Mouse (Mus musculus) limb, embryonic 13.5 days (tissue): ENCODE data around the gene Bag6. TPM values are rescaled to one million over a fixed set of nuclear protein-coding genes. Genes with fewer than 3 reads are reported as not detected.
"Not testable (repeated sequence)": the region's sequence is repeated elsewhere in the genome, so short reads cannot be mapped to it uniquely, and the experiment has no call there.

Source experiments
- ATAC-seq: fragments of 200-750 bp; cut with Nextera tagmentation; 2 replicates; pipeline ENCODE4 v1.8.0; 2017; ENCODE audit warnings: low read depth, moderate number of reproducible peaks, moderate TSS enrichment; ENCODE audit not compliant: low FRiP score
- H3K27ac ChIP-seq: fragments of 300-500 bp; sonication (generic); 2 replicates; pipeline ENCODE4 v1.5.1; 2015; ENCODE audit warnings: inconsistent platforms, mild to moderate bottlenecking, moderate library complexity
- H3K27me3 ChIP-seq: fragments of 300-500 bp; sonication (generic); 2 replicates; pipeline ENCODE4 v1.6.1; 2015; ENCODE audit warnings: mild to moderate bottlenecking, inconsistent platforms
- H3K36me3 ChIP-seq: fragments of 300-500 bp; sonication (generic); 2 replicates; pipeline ENCODE4 v1.6.1; 2015; ENCODE audit warnings: inconsistent platforms, mild to moderate bottlenecking, moderate library complexity
- H3K4me1 ChIP-seq: fragments of 300-500 bp; sonication (generic); 2 replicates; pipeline ENCODE4 v1.6.1; 2015; ENCODE audit warnings: inconsistent platforms
- H3K4me2 ChIP-seq: fragments of 300-500 bp; sonication (generic); replicated peaks from 2 replicates; pipeline ENCODE4 v1.6.1; 2015; ENCODE audit warnings: inconsistent platforms, mild to moderate bottlenecking, moderate library complexity
- H3K4me3 ChIP-seq: fragments of 300-500 bp; sonication (generic); 2 replicates; pipeline ENCODE4 v1.5.1; 2015; ENCODE audit warnings: moderate library complexity, mild to moderate bottlenecking, inconsistent platforms
- H3K9ac ChIP-seq: fragments of 300-500 bp; sonication (generic); 2 replicates; pipeline ENCODE4 v1.6.1; 2015; ENCODE audit warnings: mild to moderate bottlenecking, inconsistent platforms
- H3K9me3 ChIP-seq: fragments of 300-500 bp; sonication (generic); 2 replicates; pipeline ENCODE4 v1.6.1; 2016; ENCODE audit warnings: inconsistent platforms
- WGBS: fragments of 180-500 bp; shearing (Covaris S2); methylation state at CpG from one replicate; pipeline ENCODE4 v1.1.7; 2015; 5-methylcytosine and 5-hydroxymethylcytosine counted together
- polyA plus RNA-seq: library from polyadenylated mRNA; unstranded; fragments of >200 nt; fragmentation: Nextera tagmentation; extraction: Ambion mirVana; gene quantifications from 2 replicates; pipeline ENCODE4 v1.2.1, GENCODE M21; 2015

Bag6 gene
- polyA plus RNA-seq, 1 experiment from 2014 or later, result 66.7 TPM

DNA sequence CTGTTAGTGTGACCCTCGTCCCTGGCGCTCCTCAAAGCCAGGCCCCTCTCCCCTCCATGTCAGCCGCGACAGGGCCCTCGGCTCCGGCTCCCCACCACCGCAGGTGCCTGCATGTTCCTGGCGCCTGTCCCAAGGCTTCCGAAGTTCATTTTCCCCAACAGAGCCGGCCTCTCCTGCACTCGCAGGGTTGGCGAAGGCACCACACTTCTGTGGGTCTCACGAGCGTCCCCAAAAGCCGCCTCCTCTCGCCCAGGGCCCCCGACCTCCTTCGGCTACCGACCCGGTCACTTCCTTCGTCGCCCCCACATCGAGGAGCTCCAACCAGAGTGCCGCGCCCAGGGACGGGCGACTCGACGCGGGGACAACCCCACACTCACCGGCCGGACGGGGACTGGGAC lies 14.2 kb upstream of the Bag6 start:
- Histone ChIP-seq H3K27me3 (no peaks in the 10 kb centered on the region), H3K4me3 (peak overlapping the region; percentile 93), H3K36me3 (peaks cover 47% of the 10 kb centered on the region), H3K4me1 (peaks cover 28% of the 10 kb centered on the region), H3K27ac (peak overlapping the region; percentile 74), H3K9ac (peak overlapping the region; percentile 98), H3K9me3 (no peaks in the 10 kb centered on the region), H3K4me2 (peak overlapping the region; percentile 92)
- WGBS, result under 1% methylated on average over 33 of the region's 33 CpGs
- no peak for ATAC-seq

DNA sequence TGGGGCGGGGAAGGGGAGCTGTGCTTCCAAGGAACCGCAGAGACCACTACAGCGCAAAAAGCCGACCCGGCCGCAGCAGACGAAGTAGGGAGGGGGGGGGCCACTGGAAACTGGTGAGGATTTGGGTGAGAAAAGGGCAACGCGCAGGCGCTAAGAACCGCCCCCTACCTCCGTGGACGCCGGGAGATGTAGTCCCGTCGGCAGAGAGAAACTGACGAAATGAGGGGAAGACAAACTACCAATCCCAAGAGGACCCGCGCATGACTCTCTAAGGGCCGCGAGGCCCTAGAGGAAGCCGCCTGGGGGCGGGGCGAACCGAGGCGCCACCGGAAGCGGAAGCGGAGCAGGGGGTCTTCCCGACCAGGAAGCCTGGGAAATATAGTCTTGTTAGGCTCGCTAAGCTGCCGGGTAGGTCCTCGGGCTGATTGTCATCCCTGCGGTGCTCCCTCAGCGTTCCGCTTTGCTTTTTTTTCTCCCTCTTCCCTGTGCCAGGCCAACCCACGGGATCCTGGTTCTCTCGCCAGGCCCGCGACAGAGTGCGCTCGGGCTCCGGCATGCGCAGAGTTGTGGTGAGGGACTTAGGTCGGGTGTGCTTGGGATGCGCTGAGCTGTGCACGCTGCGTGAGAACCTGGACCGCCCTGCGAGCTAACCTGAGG lies 13.7 kb upstream of the Bag6 start, which contains the start of gene Gpank1:
TSS of gene Gpank1 (plus strand) at position 313 of the 657 bp plus-strand sequence.
- Histone ChIP-seq H3K27ac (peak within 1 kb of the TSS; percentile 94), H3K9ac (peak within 1 kb of the TSS; percentile 98), H3K4me3 (peak within 1 kb of the TSS; percentile 93), H3K27me3 (no peaks in the 10 kb centered on the region), H3K36me3 (peaks cover 42% of the 10 kb centered on the region), H3K4me1 (peaks cover 28% of the 10 kb centered on the region), H3K4me2 (peak within 1 kb of the TSS; percentile 92), H3K9me3 (no peaks in the 10 kb centered on the region)
- under 1% methylated on average over 45 of the region's 50 CpGs for WGBS
- peak; percentile 96 for ATAC-seq

DNA sequence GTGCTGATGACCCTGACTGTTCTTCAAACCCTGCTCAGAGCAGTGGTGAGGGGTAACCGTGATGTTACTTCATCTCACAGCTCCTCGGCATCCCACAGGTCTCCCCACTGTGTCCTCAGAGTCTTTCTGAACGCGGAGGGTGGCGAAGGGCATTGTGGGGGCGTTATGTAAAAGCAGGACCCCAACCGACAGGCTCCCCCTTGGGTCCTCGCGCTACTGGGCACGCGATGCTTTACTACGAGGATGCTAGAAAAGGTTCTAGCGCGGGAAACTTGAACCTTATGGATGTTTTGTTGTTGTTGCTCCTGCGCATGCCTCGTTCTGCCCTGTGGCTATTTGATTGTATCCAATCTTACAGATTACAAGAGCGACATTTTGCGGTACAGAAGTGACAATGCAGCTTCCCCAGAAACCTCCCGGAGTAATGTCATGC lies 13.1 kb upstream of the Bag6 start, which contains the start of gene Csnk2b:
TSS of gene Csnk2b (minus strand) at position 183 of the 433 bp plus-strand sequence.
- Histone ChIP-seq H3K4me2 (peak within 1 kb of the TSS; percentile 92), H3K36me3 (peaks cover 37% of the 10 kb centered on the region)

DNA sequence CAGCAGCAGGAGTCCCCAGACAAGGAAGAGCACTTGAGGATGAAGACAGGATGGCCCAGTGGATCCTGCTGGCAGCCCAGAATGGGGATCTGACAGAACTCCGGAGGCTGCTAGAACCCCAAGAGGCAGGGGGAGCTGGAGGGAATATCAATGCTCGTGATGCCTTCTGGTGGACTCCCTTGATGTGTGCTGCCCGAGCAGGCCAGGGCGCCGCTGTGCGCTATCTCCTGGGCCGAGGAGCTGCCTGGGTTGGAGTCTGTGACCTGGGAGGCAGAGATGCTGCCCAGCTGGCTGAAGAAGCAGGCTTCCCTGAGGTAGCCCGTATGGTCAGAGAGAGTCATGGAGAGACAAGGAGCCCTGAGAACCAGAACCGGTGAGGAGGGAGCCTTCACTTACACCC lies 11.7 kb upstream of the Bag6 start:
- peaks cover 31% of the 10 kb centered on the region for H3K36me3 ChIP-seq
- H3K4me1 ChIP-seq, result peaks cover 43% of the 10 kb centered on the region
- not testable (repeated sequence) for H3K9ac ChIP-seq, H3K4me2 ChIP-seq, H3K9me3 ChIP-seq, ATAC-seq, H3K27me3 ChIP-seq, H3K27ac ChIP-seq, H3K4me3 ChIP-seq
- WGBS, result 90% methylated on average over 9 of the region's 9 CpGs

More for the DNA sequence above, 13.1 kb upstream of the Bag6 start, which contains the start of gene Csnk2b:
- H3K4me1 ChIP-seq, result peaks cover 32% of the 10 kb centered on the region
- 0% methylated on average over 19 of the region's 19 CpGs for WGBS
- peak within 1 kb of the TSS; percentile 93 for H3K4me3 ChIP-seq
- no peaks in the 10 kb centered on the region for H3K27me3 ChIP-seq
- H3K9me3 ChIP-seq, result no peaks in the 10 kb centered on the region
- peak within 1 kb of the TSS; percentile 94 for H3K27ac ChIP-seq
- H3K9ac ChIP-seq, result peak within 1 kb of the TSS; percentile 98
- ATAC-seq, result no peak

DNA sequence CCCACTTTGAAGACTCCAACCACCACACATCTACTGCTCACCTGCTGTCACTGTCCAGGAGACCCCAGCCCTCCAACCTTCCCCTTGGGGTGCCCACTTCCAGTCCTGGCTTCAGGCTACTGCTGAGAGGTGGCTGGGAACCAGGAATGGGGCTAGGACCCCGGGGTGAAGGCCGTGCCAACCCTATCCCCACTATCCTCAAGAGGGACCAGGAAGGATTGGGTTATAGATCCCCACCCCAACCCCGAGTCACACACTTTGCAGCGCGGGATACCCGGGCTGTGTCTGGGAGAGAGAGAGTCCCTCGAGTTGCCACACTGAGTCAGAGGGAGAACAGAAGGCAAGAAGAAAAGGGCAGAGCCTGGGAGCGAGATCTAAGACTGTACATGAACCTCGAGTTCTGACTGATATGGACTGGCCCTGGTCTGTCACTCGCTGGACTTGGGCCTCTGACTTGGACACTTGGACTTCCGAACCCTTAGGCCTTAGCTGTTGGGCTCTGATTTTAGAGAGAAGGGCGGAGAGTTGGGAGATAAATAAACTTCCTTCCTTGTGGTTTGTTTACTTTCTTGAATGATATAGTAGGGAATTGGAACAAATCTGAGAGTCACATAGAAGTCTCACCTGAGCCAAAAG lies 10.6 kb upstream of the Bag6 start:
- not testable (repeated sequence) for H3K9me3 ChIP-seq, H3K4me3 ChIP-seq, H3K4me2 ChIP-seq, ATAC-seq, H3K27ac ChIP-seq, H3K9ac ChIP-seq, H3K27me3 ChIP-seq
- WGBS, result 94% methylated on average over 12 of the region's 12 CpGs
- Histone ChIP-seq H3K4me1 (peaks cover 46% of the 10 kb centered on the region), H3K36me3 (peaks cover 27% of the 10 kb centered on the region)

DNA sequence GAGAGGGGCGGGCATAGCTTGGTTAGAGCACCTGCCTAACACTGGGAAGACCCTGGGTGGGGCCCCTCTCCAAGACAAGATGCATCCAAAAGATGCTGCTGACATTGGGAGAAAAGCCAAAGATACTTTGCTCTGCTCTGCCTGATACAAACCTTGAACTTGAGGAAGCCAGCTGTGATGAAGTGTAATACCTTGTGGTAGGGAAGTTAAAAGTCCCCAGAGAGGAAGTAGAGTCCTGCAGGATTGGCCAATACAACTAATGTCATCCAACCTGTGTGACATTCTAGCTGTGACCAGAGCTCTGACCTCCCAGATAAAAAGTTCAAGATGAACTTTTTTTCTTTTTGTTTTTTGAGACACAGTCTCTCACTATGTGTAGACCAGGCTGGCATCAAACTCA lies 9.9 kb upstream of the Bag6 start:
- H3K9me3 ChIP-seq, result no peaks in the 10 kb centered on the region
- 88% methylated on average over 1 of the region's 1 CpGs for WGBS
- ATAC-seq, result no peak
- H3K36me3 ChIP-seq, result peaks cover 34% of the 10 kb centered on the region
- H3K27ac ChIP-seq, result no peak overlapping the region; the same call in 1 of the 2 replicates
- H3K27me3 ChIP-seq, result no peaks in the 10 kb centered on the region
- H3K9ac ChIP-seq, result peak overlapping the region; percentile 88
- peaks cover 40% of the 10 kb centered on the region for H3K4me1 ChIP-seq
- no peak overlapping the region for H3K4me3 ChIP-seq
- peak overlapping the region; percentile 81 for H3K4me2 ChIP-seq

DNA sequence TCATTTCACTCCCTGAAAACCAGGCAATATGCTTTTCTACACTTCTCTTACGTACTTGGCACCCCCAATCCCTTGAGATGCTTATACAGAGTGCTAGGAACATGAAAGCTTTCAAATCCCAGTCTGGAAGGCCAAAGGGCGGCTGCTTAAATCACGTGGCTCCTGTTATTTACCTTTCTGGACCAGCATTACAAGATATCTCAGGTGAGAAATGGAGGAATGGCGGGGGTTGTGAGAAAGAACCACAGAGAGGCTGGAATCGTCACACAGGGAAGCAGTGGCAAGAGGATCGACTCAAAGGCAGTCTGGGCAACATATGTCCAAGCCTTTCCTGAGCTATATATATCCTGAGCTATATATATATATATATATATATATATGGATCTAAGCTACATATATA lies 9.4 kb upstream of the Bag6 start:
- no peaks in the 10 kb centered on the region for H3K27me3 ChIP-seq
- no peak for ATAC-seq
- H3K4me3 ChIP-seq, result peak overlapping the region; percentile 76
- no peaks in the 10 kb centered on the region for H3K9me3 ChIP-seq
- H3K27ac ChIP-seq, result peak overlapping the region; percentile 88; the same call in 1 of the 2 replicates
- peaks cover 35% of the 10 kb centered on the region for H3K4me1 ChIP-seq
- H3K36me3 ChIP-seq, result peaks cover 39% of the 10 kb centered on the region
- peak overlapping the region; percentile 88 for H3K9ac ChIP-seq
- H3K4me2 ChIP-seq, result peak overlapping the region; percentile 81
- WGBS, result 26% methylated on average over 6 of the region's 6 CpGs

DNA sequence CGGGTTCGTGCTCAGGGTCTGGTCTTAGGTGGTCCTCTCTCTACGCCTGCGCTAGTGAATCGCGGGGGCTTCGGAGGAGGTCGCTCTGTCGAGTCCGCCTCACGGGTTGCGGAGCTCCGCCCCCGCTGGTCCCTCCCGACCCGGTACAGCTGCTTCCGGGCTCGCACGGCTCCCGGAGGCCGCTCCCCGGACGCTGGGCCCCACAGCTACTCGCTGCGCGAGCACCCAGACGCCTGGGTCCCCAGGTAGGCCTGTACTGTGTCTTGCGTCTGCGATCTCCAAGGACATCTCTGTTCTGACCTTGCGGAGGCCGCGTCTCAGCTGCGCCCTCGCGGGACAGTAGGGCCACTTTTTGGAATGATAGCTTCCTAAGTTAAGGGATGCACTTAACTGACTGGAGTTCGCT lies 8.8 kb upstream of the Bag6 start, which contains the start of gene D17H6S53E:
TSS of gene D17H6S53E (plus strand) at position 168 of the 406 bp plus-strand sequence.
- Histone ChIP-seq H3K4me1 (peaks cover 34% of the 10 kb centered on the region), H3K36me3 (peaks cover 39% of the 10 kb centered on the region), H3K4me3 (peak within 1 kb of the TSS; percentile 76), H3K9me3 (no peaks in the 10 kb centered on the region), H3K27me3 (no peaks in the 10 kb centered on the region), H3K4me2 (peak within 1 kb of the TSS; percentile 81), H3K9ac (peak within 1 kb of the TSS; percentile 88), H3K27ac (peak within 1 kb of the TSS; percentile 88)
- under 1% methylated on average over 30 of the region's 36 CpGs for WGBS
- ATAC-seq, result peak; percentile 41; the same call in 1 of the 2 replicates

DNA sequence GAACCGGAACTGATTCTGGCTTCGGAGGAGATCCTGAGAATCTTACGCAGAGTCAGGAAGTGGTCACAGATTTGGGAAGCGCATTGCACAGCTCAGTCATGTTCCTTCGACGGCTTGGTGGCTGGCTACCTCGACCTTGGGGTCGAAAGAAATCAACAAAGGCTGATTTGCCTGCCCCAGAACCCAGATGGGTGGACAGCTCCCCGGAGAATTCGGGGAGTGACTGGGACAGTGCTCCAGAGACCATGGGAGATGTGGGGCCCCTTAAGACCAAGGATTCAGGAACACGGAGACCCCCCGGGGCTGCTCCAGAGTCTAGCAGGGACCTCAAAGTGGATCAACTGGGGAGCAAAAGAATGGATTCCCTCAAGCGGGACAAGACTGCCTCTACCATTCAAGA lies 8.0 kb upstream of the Bag6 start:
- Histone ChIP-seq H3K9ac (peak overlapping the region; percentile 88), H3K4me2 (peak overlapping the region; percentile 81), H3K4me1 (peaks cover 34% of the 10 kb centered on the region), H3K9me3 (no peaks in the 10 kb centered on the region), H3K27me3 (no peaks in the 10 kb centered on the region), H3K4me3 (peak overlapping the region; percentile 76), H3K27ac (peak overlapping the region; percentile 88; the same call in 1 of the 2 replicates), H3K36me3 (peaks cover 39% of the 10 kb centered on the region)
- 75% methylated on average over 13 of the region's 13 CpGs for WGBS
- no peak for ATAC-seq

DNA sequence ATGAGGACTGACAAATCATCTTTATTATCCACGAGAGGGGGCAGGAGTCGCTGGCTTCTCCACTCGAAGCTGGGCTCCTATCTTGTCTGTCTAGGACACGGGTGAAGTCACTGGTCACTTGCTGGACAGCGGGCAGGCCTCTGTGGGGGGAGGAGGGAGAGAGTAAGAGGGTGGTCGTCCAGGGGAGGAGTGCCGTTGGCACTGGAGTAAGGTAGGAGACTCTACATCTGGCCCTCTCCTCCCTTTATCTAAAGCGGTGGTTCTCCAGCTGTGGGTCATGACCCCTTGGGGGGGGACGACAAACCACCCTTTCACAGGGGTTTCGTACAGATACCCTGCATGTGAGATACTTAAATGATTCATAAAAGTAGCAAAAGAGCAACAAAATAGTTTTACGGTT lies 6.0 kb upstream of the Bag6 start:
- no peak for ATAC-seq
- Histone ChIP-seq H3K27ac (no peak overlapping the region), H3K4me2 (no peak overlapping the region), H3K9me3 (no peaks in the 10 kb centered on the region), H3K36me3 (peaks cover 33% of the 10 kb centered on the region), H3K4me1 (peaks cover 28% of the 10 kb centered on the region), H3K9ac (no peak overlapping the region), H3K27me3 (no peaks in the 10 kb centered on the region), H3K4me3 (no peak overlapping the region)
- WGBS, result 64% methylated on average over 11 of the region's 11 CpGs

DNA sequence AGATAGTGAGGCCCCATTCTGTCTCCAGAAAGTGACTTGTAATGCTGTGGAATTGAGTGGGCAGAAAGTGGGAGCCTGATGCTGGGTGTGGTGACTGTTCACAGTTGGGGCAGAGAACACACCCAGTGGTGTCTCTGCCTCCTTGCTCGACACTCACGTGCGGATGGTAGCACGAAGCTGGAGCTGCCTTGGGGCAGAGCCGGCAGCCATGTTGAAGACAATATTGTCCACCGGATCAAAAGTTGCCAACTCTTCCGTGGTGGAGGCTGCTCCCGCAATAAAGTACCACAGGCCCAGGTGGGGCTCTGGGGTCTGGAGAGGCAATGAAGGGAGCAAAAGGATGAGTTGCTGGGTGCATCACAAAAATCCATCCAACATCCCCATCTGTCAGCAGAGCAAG lies 3.9 kb upstream of the Bag6 start:
- H3K9me3 ChIP-seq, result no peaks in the 10 kb centered on the region
- ATAC-seq, result no peak
- H3K4me3 ChIP-seq, result no peak overlapping the region
- peaks cover 22% of the 10 kb centered on the region for H3K36me3 ChIP-seq
- no peak overlapping the region for H3K4me2 ChIP-seq
- H3K9ac ChIP-seq, result no peak overlapping the region
- H3K4me1 ChIP-seq, result peaks cover 18% of the 10 kb centered on the region
- H3K27me3 ChIP-seq, result no peaks in the 10 kb centered on the region
- 87% methylated on average over 8 of the region's 8 CpGs for WGBS
- no peak overlapping the region for H3K27ac ChIP-seq

DNA sequence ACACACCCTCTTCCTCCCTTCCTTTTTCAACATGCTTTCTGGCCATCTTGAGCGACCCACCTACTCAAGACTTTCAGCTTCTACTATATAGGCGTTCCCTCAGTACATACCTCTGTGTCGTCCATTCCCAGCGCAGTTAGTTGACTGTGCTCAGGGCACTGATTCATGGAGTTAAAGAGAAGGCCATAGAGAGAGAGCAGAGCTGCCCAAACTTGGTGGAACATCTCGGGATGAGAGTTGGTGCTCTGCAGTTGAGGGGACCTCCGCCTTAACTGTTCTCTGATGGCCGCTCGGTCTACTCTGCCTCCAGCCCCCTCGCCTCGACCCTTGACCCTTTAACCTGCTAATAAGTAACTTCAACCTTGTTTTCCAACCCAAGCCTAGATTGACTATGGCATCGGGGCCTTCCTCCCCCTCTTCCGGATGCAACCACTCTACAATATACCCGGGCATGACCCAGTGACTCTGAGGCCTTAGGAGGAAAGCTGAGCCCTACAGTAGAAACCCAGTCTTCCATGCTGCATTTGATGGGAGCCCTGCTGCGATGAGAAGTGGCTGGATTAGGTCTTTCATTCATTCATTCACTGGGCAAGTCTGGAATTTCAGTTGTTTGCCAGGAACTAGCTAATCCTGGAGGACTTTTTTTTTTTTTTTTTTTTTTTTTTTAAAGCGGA lies 3.3 kb upstream of the Bag6 start, which contains the start of gene Apom:
TSS of gene Apom (minus strand) at position 551 of the 674 bp plus-strand sequence.
- peaks cover 22% of the 10 kb centered on the region for H3K4me1 ChIP-seq
- WGBS, result 85% methylated on average over 15 of the region's 15 CpGs
- no peaks in the 10 kb centered on the region for H3K27me3 ChIP-seq
- H3K9ac ChIP-seq, result 0 out of 2 replicates have a peak within 1 kb of the TSS, but pooled peaks have one; percentile 4
- H3K27ac ChIP-seq, result no peak within 1 kb of the TSS
- no peak for ATAC-seq
- H3K4me3 ChIP-seq, result no peak within 1 kb of the TSS
- peaks cover 22% of the 10 kb centered on the region for H3K36me3 ChIP-seq
- no peak within 1 kb of the TSS for H3K4me2 ChIP-seq
- H3K9me3 ChIP-seq, result no peaks in the 10 kb centered on the region
